Mouse (Mus musculus) bone marrow, adult 2 months (tissue): ENCODE data around the gene Atp10a.

Source experiments
- CTCF ChIP-seq: fragments of 200-500 bp; IDR thresholded peaks from 2 replicates; pipeline ENCODE4 v1.5.1; 2011; ENCODE audit warnings: low read length, control low read depth; ENCODE audit not compliant: control insufficient read depth, insufficient read depth
- POLR2A ChIP-seq: fragments of 200-500 bp; IDR thresholded peaks from 2 replicates; pipeline ENCODE4 v1.6.1; 2011; ENCODE audit warnings: low read depth, mild to moderate bottlenecking, control low read depth, low read length, borderline replicate concordance; ENCODE audit not compliant: control insufficient read depth

GRCm38 (mm10) chr7:58660665-58661064 lies 4.7 kb downstream of the Atp10a start:
- TF ChIP-seq CTCF (no peak), POLR2A (no peak)
